Mouse (Mus musculus) monocyte, adult 5-6 weeks (primary cell): ENCODE measurements around the gene Gm17490. TPM values are rescaled to one million over a fixed set of nuclear protein-coding genes. Genes with fewer than 3 reads are reported as not detected.

ENCODE experiments used
- total RNA-seq: library from RNA; stranded (forward); fragments of 200-1000, 200-491, 200-594 nt; gene quantifications from 3 replicates; pipeline ENCODE4 v1.2.3, GENCODE M21; 2017

Gene Gm17490
- total RNA-seq, 1 experiment from 2014 or later: not detected

Other genes starting within 250 kb of the Gm17490 start
- 32.5 to 53.2 TPM (median 36.8 TPM) in 3 replicates for gene Pfkfb3, start 72.2 kb downstream of the Gm17490 start, total RNA-seq
- 123 to 141 TPM (median 133 TPM) in 3 replicates for gene Rbm17, start 22.1 kb downstream of the Gm17490 start, total RNA-seq
- 0.48 to 2.1 TPM (median 0.49 TPM) in 3 replicates for gene Il2ra, start 16.5 kb upstream of the Gm17490 start, total RNA-seq
- gene Il15ra, start 79.0 kb upstream of the Gm17490 start, total RNA-seq: 16.9 to 24.0 TPM (median 22.9 TPM) in 3 replicates
- 90.9 to 110 TPM (median 101 TPM) in 3 replicates for gene Fbh1, start 151.3 kb upstream of the Gm17490 start, total RNA-seq
- gene Ankrd16, start 151.6 kb upstream of the Gm17490 start, total RNA-seq: 51.1 to 79.0 TPM (median 51.8 TPM) in 3 replicates